Mouse (Mus musculus) C2C12 (cell line): Measurements from ENCODE around the gene Skiv2l. TPM values are rescaled to one million over a fixed set of nuclear protein-coding genes. Genes with fewer than 3 reads are reported as not detected.
A peak's percentile ranks its signal among the peaks of the same experiment; 100 is the strongest.

Experiments used
- H3K27me3 ChIP-seq: one replicate; pipeline ENCODE4 v1.6.1; 2011; ENCODE audit not compliant: control insufficient read depth, insufficient read depth, insufficient read length
- H3K36me3 ChIP-seq: one replicate; pipeline ENCODE4 v1.6.1; 2011; ENCODE audit not compliant: control insufficient read depth, insufficient read depth
- H3K4me3 ChIP-seq: one replicate; pipeline ENCODE4 v1.5.1; 2011; ENCODE audit warnings: mild to moderate bottlenecking, control low read depth; ENCODE audit not compliant: poor library complexity, insufficient read depth, severe bottlenecking
- H3K79me2 ChIP-seq: one replicate; pipeline ENCODE4 v1.6.1; 2011; ENCODE audit not compliant: control insufficient read depth, insufficient read depth
- H3K79me3 ChIP-seq: one replicate; pipeline ENCODE4 v1.6.1; 2011; ENCODE audit warnings: low read depth, control low read depth
- H3ac ChIP-seq: one replicate; pipeline ENCODE3; 2011; ENCODE audit warnings: low read depth; ENCODE audit not compliant: control insufficient read depth, insufficient read length
- CEBPB ChIP-seq: IDR thresholded peaks from one replicate; pipeline ENCODE4 v1.6.1; 2011; ENCODE audit warnings: low read depth, mild to moderate bottlenecking, control low read depth, moderate library complexity
- CTCF ChIP-seq: IDR thresholded peaks from one replicate; pipeline ENCODE4 v1.5.1; 2011; ENCODE audit not compliant: control insufficient read depth, insufficient read depth, insufficient read length
- FOSL1 ChIP-seq: IDR thresholded peaks from one replicate; pipeline ENCODE4 v1.8.0; 2011; ENCODE audit warnings: mild to moderate bottlenecking, low read length; ENCODE audit not compliant: poor library complexity, insufficient read depth, severe bottlenecking
- MAX ChIP-seq: IDR thresholded peaks from one replicate; pipeline ENCODE4 v1.6.1; 2011; ENCODE audit warnings: mild to moderate bottlenecking, control low read depth
- MYOD1 ChIP-seq: IDR thresholded peaks from one replicate; pipeline ENCODE4 v1.6.1; 2011; ENCODE audit warnings: low read depth; ENCODE audit not compliant: control insufficient read depth, insufficient read length
- MYOG ChIP-seq: IDR thresholded peaks from one replicate; pipeline ENCODE4 v1.6.1; 2011; ENCODE audit not compliant: control insufficient read depth, insufficient read length; ENCODE audit errors: extremely low read depth
- USF1 ChIP-seq: IDR thresholded peaks from one replicate; pipeline ENCODE4 v1.6.1; 2011; ENCODE audit warnings: low read depth, mild to moderate bottlenecking, control low read depth, moderate library complexity
- long read RNA-seq, 2 experiments: library from polyadenylated mRNA; unstranded; transcript quantifications; one replicate each; pipeline ENCODE4 v2.0.0; 2019 to 2020
- polyA plus RNA-seq: library from polyadenylated mRNA; unstranded; fragments of >200 nt; fragmentation: generic; extraction: Trizol; gene quantifications from one replicate; pipeline ENCODE4 v1.2.1, GENCODE M21; 2012; ENCODE audit warnings: missing spikeins

Gene Skiv2l
- 28.1 TPM for polyA plus RNA-seq
- long read RNA-seq, experiment 1, transcript Skiv2l-201 (28 exons, 3,951 nt): major isoform, 9 of 27 reads
- long read RNA-seq, experiment 1, partial matches to known transcripts: 15 of 27 reads
- long read RNA-seq, experiment 1, other reads (novel, unspliced or antisense): 3 of 27 reads
- long read RNA-seq, experiment 2, full-length matches to known transcripts: 385 of 497 reads
- long read RNA-seq, experiment 2, partial matches to known transcripts: 43 of 497 reads
- long read RNA-seq, experiment 2, other reads (novel, unspliced or antisense): 69 of 497 reads

DNA sequence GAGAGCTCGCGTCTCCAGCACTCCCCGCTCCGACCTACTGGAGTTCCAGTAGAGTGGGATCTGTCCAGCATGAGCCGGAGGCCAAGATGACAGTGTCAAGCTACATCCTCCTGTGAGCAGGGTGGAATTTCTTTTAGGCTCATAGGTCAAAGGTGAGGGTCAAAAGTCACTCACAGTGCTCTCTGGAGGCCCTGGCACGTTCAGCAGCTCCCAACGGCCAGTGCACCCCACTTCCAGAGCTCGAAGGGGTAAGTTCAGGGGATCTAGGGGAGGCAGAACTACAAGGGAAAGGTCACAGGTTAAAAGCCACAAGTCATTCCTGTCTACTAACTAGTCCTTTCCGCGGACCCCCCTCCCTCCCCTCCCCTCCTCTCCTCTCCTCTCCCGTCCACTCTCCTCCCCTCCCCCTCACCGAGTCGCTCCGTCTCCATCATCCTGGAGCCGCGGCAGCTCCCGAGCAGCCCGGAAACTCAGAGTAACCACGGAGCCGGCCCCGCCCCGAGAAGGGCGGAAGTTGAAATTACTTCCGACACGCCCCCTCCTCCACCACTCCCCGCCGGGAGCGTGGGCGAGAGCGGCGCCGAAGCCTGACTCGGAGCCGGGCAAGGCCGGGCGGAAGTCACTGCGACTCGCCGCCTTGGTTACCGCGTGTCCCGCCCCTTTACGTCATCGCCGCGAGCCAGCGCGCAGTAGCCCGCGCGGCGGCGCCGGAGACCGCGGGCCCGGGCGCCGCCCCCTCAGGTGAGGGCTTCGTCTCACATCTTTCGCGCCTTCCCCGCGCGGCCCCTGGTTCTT, at the start of gene Skiv2l, which contains the start of gene Nelfe:
Gene Skiv2l, minus strand, starts transcription at position 489 of the 795 bp plus-strand sequence.
Gene Nelfe, plus strand, starts transcription at position 670 of the 795 bp plus-strand sequence.
- H3K79me3 ChIP-seq: peaks cover 16% of the 10 kb centered on the region
- TF ChIP-seq MAX (peak; percentile 64), CEBPB (no peak), USF1 (no peak)
- peak within 1 kb of the TSS; percentile 99 for H3K4me3 ChIP-seq
- no peaks in the 10 kb centered on the region for H3K27me3 ChIP-seq
- peaks cover 31% of the 10 kb centered on the region for H3K79me2 ChIP-seq
- peak within 1 kb of the TSS; percentile 90 for H3ac ChIP-seq
- H3K36me3 ChIP-seq: peaks cover 34% of the 10 kb centered on the region

- Histone ChIP-seq H3K79me2 (peaks cover 62% of the 10 kb centered on the region), H3K4me3 (peak overlapping the region; percentile 76), H3K79me3 (peaks cover 26% of the 10 kb centered on the region), H3K36me3 (peaks cover 24% of the 10 kb centered on the region), H3K27me3 (no peaks in the 10 kb centered on the region), H3ac (peak overlapping the region; percentile 97)
- TF ChIP-seq CTCF: no peak
- no peak for TF ChIP-seq MYOG
- no peak for TF ChIP-seq CEBPB
- no peak for TF ChIP-seq USF1
- no peak for TF ChIP-seq FOSL1
Observed at GRCm38 (mm10) chr17:34899053-34899889, 49.3 kb upstream of the Skiv2l start.

- peaks cover 22% of the 10 kb centered on the region for H3K36me3 ChIP-seq
- H3K79me3 ChIP-seq: peaks cover 26% of the 10 kb centered on the region
- peak overlapping the region; percentile 76 for H3K4me3 ChIP-seq
- TF ChIP-seq CEBPB: no peak
- TF ChIP-seq MYOG: no peak
- no peak for TF ChIP-seq MYOD1
- TF ChIP-seq FOSL1: no peak
- no peak for TF ChIP-seq MAX
- TF ChIP-seq CTCF: no peak
- no peak for TF ChIP-seq USF1
- peak overlapping the region; percentile 97 for H3ac ChIP-seq
- H3K79me2 ChIP-seq: peaks cover 62% of the 10 kb centered on the region
- no peaks in the 10 kb centered on the region for H3K27me3 ChIP-seq
Observed at GRCm38 (mm10) chr17:34898706-34899052, 48.7 kb upstream of the Skiv2l start.

- peak within 1 kb of the TSS; percentile 76 for H3K4me3 ChIP-seq
- H3K79me3 ChIP-seq: peaks cover 26% of the 10 kb centered on the region
- H3ac ChIP-seq: peak within 1 kb of the TSS; percentile 97
- no peak for TF ChIP-seq MYOD1
- peak; percentile 82 for TF ChIP-seq MAX
- no peak for TF ChIP-seq FOSL1
- TF ChIP-seq USF1: peak; percentile 86
- TF ChIP-seq CTCF: no peak
- TF ChIP-seq CEBPB: no peak
- no peak for TF ChIP-seq MYOG
- peaks cover 17% of the 10 kb centered on the region for H3K36me3 ChIP-seq
- H3K27me3 ChIP-seq: no peaks in the 10 kb centered on the region
- H3K79me2 ChIP-seq: peaks cover 62% of the 10 kb centered on the region
Observed at GRCm38 (mm10) chr17:34898160-34898586, 48.2 kb upstream of the Skiv2l start, which contains the start of the genes C2 and Ehmt2. TSS of gene C2 (minus strand) at chr17:34898265. TSS of gene Ehmt2 (plus strand) at chr17:34898469.

- TF ChIP-seq CTCF: no peak
- no peak for TF ChIP-seq CEBPB
- H3ac ChIP-seq: peak overlapping the region; percentile 97
- H3K36me3 ChIP-seq: peaks cover 11% of the 10 kb centered on the region
- H3K79me3 ChIP-seq: peaks cover 26% of the 10 kb centered on the region
- peaks cover 62% of the 10 kb centered on the region for H3K79me2 ChIP-seq
- peak overlapping the region; percentile 76 for H3K4me3 ChIP-seq
- no peaks in the 10 kb centered on the region for H3K27me3 ChIP-seq
Observed at GRCm38 (mm10) chr17:34897373-34898159, 47.6 kb upstream of the Skiv2l start.
